Mouse (Mus musculus): Measurements from ENCODE around the gene Prdm15.

- TF ChIP-seq POLR2A (IDR thresholded peaks at IDR 0.05; ENCODE audit: insufficient read length, low read depth) (no peak), TCF12 (IDR thresholded peaks at IDR 0.05; ENCODE audit: insufficient read depth, poor library complexity, severe bottlenecking) (no peak), E2F4 (IDR thresholded peaks at IDR 0.05; ENCODE audit: insufficient read depth) (no peak), POLR2AphosphoS2 (IDR thresholded peaks at IDR 0.05; ENCODE audit: insufficient read length, low read depth) (no peak), USF1 (IDR thresholded peaks at IDR 0.05; ENCODE audit: low read depth) (no peak), CEBPB (IDR thresholded peaks at IDR 0.05; ENCODE audit: insufficient read depth, poor library complexity, severe bottlenecking) (no peak), MAX (IDR thresholded peaks at IDR 0.05; ENCODE audit: low read depth) (no peak)
Observed at GRCm38 (mm10) chr16:97879134-97879533, 27.5 kb upstream of the Prdm15 start.
